Mouse (Mus musculus) spleen, postnatal 10 days (tissue): ENCODE measurements at regions not wholly inside any gene's neighbourhood (a gene's known extent, or its start where the extent isn't known, plus 50 kb on each side); places are given as distances from the start of the nearest gene placed in this dataset.

Experiments
- DNase-seq, 2 experiments: peaks; one replicate each; pipeline ENCODE4 v3.0.0; 2021 to 2022; ENCODE audit warnings: low spot score in 2 of 2

GRCm38 (mm10) chr11:17620462-17621248 is 333.0 kb downstream of the Etaa1 start:
- no peak for DNase-seq

- DNase-seq = no peak
Measured at GRCm38 (mm10) chr11:17629541-17630171, 324.0 kb downstream of the Etaa1 start.

GRCm38 (mm10) chr11:17630172-17630553 is 323.5 kb downstream of the Etaa1 start:
- no peak for DNase-seq

DNA sequence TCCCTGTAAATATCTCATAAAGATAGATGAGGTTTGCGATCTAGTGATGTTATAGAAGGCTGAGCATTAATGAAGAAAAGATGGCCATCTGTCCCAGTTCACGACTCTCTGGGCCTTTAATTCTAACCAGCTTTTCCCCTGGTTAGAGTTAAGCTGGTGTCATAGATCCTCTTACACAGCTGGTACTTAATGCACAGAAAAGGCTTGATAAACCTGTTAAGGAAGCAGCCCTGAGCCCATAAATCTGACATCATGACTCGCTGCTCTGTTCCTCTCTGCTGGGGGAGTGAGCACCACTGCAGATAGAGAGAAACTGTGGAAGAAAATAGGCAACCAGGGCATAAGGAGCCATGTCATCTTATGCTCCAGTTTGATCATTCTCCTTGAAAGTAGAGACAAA is 316.5 kb downstream of the Etaa1 start:
- DNase-seq = no peak

DNA sequence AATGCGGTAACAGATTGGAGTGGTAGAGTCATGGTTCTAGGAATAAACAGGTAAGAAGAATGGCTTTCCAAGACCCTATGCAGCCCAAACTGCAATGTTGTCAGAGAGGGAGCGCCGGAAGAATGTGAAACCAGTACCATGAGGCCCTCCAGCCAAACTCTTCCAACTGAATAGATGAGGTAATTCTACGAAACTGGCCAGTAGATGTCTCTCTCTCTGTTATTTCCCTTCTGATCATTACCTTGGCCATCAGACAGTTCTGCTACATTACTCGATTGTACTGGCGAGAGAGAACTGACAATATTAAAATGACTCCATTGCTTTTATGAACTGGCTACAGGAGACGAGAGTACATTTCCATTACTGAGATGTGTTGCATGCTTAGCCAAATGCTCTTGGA is 313.8 kb downstream of the Etaa1 start:
- DNase-seq = no peak

DNA sequence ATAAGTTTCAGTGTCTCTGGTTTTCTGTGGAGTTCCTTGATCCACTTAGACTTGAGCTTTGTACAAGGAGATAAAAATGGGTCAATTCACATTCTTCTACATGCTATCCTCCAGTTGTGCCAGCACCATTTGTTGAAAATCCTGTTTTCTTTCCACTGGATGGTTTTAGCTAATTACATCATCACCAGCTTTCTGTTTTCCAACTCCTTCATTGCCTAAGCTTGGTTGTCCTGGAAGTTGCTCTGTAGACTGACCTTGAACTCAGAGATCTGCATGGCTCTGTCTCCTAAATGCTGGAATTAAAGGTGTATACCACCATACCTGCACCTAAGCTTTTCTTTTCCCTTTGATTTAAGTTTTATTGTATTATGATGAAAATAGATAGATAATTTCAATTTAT is 306.2 kb downstream of the Etaa1 start:
- no peak for DNase-seq

DNA sequence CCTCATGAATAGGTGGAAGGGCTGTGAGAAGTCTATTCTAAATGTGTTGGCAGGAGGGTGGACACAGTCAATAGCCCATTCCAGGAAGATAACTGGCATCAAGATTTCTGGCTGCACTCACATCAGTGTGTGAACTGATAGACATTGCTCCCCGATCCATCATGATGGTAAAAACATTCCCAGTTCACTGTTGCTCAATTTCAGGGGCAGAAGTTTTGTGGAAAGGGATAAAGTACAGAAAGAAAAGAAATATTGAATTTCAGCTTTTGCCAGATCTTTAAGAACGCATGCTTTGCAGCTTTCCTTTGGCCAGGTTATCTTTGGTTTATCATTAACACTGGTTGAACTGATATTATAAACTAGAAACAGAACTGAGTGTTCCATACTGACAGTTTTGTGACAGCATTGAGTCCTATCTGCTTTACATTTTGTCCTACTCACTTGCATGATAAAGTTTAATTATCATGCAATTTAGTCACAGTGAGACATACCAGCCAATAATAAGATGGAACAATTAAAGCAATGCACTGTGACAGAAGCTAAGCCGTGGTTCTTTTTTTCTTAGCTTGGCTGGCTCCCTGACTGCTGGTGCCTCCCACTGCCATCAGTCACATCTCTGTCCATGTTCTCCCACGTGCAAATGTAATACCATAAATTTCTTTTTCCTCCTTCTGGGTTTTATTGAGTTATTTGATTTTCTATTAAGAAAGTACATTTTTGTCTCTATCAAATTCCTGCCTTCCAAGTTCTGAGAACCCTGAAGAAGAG is 302.1 kb downstream of the Etaa1 start:
- DNase-seq = no peak

- DNase-seq = no peak
Measured at GRCm38 (mm10) chr11:17655840-17656239, 297.8 kb downstream of the Etaa1 start.

DNA sequence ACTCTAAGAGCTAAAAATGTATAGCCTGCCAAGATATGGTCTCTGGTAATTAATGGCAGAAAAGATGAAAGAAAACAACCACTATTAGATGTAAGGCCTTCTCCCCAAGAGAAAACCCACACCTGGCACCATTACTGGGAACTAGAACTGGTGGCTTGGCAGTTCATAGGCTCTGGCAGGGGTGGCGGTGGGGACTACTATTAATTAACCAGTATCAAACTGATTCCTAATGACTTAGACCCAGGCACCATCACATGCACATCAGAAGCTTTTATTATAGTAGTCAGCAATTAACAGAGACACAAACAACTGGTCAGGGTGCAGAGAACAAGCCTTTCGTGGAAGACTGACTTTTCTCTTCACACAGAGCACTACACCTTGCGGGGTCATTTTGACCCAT is 296.0 kb downstream of the Etaa1 start:
- no peak for DNase-seq

- DNase-seq = no peak
Measured at GRCm38 (mm10) chr11:17658289-17658688, 295.4 kb downstream of the Etaa1 start.

GRCm38 (mm10) chr11:17658717-17659116 is 295.0 kb downstream of the Etaa1 start:
- DNase-seq = no peak

- no peak for DNase-seq
Measured at GRCm38 (mm10) chr11:17663893-17664292, 289.8 kb downstream of the Etaa1 start.

DNA sequence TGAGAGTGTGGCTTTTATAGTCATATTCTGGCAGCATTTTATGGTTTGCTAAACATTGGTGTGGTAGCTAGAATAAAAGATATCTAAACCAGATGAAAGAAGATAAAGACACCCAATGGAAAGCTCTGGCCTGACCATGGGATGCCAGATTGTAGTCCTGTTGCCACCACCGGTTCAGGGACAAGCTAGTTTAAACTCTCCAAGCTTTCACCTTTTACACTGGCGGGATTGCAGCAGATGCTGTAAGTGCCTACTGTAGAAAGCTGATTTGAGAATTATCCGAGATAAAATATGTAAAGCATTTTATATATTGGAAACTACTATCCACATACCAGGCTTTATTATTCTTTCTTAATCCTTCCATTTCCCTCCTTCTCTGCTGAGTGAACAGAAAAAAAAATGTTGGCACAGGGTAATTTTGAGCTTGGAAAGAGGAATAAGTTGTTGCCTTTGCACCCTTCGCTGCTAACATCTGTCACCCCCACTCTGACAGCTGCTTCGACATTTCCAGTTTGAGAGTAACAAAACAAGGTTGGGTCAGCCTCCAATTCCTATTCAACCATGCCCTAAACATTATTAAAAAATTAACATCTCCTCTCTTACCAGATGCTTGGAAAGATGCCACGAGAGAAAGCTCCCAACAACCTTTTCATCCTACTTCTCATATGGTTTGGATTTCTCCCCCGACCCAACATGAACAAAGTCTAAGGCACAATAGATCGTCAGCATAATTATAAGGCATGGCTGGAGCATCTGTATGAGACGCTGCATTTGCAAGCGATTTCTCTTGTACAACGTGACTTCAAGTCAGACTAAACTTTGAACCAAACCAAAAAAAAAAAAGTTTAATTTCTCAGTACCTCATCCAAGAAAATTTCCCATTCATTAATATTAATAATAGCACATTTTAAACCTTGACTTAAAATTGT is 287.8 kb downstream of the Etaa1 start:
- no peak for DNase-seq

DNA sequence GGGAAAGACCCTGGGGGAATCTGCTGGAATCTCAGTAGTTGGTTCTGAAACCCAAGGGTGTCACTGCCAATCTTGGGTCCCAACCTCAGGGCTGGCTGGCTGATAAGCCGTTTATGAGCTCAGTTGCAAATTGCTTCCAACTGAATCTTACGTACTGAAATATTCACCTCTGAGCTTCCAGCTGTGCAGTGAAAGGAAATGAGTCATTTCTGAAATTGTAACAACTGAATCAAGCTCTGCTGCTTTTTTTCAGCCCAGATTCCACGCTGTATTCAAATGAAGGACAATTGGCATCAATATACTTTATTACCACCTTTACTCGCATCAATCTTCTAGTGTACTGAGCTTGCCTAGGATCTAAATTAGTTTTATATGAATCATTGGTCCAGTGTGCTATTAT is 272.7 kb downstream of the Etaa1 start:
- no peak for DNase-seq

GRCm38 (mm10) chr11:17685711-17686113 is 268.0 kb downstream of the Etaa1 start:
- no peak for DNase-seq

DNA sequence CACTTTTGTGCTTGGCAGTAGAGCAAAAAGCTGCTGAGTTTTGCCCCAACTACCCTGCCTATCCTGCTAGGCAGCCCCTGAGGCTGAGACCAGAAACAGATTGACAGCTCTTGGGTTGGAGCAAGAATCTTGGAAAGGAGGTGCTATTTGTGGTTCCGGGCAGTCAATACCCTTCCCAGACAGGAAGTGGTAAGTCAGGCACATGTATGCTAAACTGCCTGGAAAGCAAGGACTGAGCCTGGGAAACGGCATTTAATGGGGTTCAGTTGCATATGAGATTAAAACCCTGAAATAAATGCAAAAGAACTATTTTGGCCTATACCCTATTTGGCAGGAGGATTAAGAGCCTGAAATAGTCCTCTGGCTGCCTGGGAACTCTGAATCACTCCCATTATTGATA is 266.9 kb downstream of the Etaa1 start:
- no peak for DNase-seq

GRCm38 (mm10) chr11:17694145-17694544 is 259.5 kb downstream of the Etaa1 start:
- DNase-seq = no peak

DNA sequence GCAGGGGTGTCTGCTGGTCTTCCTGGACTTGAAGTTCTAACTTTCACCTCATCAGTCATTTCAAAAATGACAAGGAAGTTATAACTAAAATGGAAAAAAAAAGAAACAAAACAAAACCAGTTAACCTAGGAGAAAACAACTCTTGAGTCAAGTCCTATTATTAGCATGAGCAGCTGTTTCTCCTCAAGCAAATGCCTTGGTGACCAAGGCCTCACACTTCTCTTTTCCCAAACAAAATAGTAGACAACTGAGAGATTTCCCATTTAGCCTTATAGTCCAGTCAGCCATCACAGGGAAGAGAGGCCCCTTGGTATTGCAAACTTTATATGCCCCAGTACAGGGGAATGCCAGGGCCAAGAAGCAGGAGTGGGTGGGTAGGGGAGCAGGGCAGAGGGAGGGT is 244.9 kb downstream of the Etaa1 start:
- DNase-seq = no peak

- no peak for DNase-seq
Measured at GRCm38 (mm10) chr11:17722051-17722450, 231.6 kb downstream of the Etaa1 start.

DNA sequence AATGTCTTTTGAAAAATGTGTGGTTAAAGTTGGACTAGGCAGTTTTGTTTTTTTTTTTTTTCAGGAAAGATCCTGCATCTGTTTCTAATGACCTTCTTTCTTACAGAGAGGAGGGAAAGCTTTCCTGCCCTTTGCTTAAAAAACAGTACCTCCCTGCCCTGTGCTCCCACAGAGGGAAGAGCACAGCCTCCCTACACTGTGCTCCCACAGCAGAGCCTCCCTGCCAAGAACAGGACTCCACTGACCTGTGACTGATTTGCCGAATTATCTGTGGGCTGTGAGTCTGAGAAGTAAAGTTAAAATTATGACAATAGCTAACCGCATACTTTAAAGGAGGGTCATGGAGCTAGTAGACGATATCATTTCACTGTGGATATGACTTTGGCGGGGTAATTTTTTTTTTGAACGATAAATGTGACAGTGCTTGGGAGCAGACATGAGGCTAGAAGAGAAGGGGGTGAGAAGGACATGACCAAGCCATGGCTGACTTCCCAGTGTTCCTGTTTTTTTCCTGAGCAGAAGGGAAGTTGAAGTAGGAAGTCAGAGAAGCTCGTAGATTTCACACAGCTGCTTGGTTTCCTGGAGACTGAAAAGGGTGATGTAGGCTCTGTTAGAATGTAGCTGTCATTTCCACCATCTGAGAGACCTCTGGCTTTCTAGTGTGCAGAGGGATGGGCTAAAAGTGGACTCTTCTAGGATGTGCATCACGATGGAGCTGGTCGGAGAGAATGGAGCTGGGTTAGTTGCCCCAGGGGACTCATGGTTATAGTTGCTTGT is 226.2 kb downstream of the Etaa1 start:
- no peak for DNase-seq

DNA sequence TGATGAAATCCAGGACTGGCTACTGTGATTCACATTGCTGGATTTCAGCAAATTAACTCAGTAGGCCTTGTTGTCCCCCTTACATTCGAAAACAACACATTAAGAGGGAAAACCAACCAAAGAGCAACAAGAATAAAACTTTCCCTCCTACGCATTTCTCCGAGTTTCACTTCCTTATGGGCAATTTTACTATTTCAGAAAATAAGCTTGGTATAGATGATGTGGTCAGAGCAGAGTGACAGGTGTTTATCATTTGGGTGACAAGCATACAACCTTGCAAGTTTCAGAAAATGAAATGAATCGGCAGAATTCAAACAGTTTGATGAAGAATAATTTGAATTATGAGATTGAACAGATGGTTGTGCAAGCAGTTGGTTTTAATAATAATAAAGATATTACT is 220.6 kb downstream of the Etaa1 start:
- no peak for DNase-seq
